Mouse (Mus musculus) spleen, adult 18-20 months (tissue): Measurements from ENCODE around the gene Adora3.

Experiments
- DNase-seq, 2 experiments: peaks; one replicate each; pipeline ENCODE4 v3.0.0; 2022; ENCODE audit warnings: mixed read lengths in 2 of 2

Gene Adora3

DNA sequence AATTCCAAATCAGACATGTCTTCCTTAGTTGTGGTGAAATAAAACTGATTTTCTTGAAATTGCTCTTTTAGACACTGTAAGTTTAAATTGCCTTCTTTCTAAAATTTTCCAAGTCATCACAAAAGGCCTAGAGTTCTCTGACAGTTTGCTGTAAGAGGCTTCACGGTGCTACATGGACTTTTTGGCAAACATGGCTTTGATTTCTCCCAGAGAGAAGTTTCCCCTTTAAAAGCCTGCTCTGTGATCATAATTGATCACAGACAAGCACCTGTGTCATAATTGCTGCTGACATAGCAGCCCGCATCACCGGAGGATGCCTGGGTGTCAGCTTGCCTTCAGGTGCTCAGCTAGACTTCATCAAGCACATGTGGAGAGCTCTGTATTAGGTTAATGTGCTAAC, at the start of gene Adora3, which contains the start of gene Tmigd3:
TSS of gene Adora3 (plus strand) at position 301 of the 400 bp plus-strand sequence.
TSS of gene Tmigd3 (plus strand) at position 346 of the 400 bp plus-strand sequence.
- DNase-seq, result no peak

DNA sequence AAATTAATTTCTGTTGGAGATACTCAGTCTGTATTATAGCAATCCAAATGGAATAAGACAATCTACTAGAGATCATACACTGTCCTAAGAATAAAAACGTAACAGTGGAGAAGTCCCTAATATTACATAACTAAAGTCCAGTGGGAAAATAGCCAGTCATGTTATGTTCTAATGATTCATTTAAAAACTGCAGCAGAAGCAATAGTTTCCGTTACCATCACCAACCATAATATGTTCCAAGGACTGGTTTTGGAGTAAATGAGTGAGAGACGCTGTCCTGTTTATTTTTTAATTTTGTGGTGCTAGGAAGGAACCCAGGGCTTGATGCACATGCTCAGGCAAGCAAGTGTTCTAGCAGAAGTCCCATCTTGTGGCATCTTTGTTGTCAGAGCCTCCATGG, 49.2 kb upstream of the Adora3 start:
- no peak for DNase-seq

DNA sequence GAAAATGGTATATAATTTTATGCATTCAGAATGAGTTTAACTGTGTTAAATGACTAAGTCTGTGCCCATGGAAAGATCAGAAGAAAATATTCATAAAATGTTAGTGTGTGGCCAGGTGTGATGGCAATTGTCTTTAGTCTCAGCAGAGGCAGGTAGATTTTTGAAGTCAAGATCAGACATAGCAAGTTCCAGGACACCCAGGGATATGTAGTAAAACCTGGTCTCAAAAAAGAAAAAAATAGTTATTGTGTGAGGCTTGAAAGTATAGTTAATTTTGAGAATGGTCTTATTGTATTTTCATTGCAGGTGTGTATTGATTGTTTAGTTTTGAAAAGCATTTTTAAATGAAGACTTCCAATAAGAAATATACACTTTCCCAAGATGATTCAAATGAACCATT, 47.0 kb upstream of the Adora3 start:
- no peak for DNase-seq

DNA sequence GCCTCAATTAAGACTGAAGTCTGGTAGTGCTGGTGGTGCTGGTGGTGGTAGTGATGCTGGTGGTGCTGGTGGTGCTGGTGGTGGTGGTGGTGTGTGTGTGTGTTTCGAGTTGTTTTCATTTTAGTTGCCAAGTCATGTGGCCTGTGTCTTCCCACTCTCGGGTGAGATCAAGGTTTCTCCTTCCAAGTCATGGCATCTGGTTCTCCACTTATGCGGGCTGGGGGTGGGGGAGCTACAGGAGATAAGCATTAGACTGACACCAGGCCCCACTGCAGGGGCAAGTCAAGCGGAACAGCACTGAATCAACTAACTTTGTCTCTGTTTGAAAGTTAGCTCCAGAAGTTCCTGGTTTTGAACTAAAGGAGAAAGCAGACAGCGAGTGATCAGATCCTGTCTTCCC, 46.6 kb upstream of the Adora3 start:
- DNase-seq, result no peak

DNA sequence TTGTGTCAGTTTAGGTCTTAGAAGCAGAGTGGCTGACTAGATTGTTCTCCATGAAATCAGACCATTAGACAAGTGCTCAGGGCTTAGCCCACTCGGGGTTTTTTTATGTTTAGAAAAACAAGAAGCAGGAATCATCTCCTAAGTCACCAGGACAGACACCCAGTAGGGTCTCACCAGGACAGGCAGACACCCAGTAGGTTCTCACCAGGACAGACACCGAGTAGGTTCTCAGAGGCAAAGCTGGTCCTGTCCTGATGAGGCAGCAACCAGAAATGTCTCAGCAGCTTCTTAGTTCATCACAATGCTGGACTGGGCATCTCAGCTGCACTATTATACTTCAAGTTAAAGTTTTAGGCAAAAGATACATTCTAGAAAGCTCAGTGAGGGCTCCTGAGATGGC, 46.0 kb upstream of the Adora3 start:
- DNase-seq, result no peak

DNA sequence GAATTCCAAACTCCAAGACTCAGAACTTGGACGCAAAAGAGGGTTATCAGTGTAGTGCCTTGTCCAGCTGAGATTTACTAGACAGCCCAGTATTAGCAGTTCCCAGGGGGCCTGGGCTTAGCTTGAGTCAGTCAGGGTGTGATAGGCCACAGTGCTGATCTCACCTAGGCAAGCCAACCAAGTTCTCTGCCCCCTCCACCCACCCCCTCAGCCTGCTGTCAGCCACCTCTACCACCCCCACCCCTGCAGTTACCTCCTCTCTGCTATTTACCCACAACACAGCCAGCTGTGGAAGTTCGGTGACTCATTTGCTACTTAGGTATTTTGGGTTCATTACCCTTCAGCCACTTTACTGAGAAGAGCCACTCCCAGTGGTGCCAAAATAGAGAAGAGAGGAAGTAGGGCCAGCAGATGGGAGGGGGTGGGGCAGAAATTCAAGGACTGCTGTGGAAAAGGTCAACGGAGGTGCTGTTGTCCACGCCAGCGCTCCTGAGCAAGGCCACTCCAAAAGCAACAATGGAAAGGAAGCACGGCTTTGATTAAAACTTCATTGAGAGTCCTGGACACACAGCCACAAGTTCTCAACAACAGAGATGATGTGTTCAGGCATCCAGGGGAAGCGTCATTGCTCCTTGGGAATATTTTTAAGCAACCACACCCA, 45.0 kb upstream of the Adora3 start:
- peak; percentile 10 to 20 for DNase-seq

DNA sequence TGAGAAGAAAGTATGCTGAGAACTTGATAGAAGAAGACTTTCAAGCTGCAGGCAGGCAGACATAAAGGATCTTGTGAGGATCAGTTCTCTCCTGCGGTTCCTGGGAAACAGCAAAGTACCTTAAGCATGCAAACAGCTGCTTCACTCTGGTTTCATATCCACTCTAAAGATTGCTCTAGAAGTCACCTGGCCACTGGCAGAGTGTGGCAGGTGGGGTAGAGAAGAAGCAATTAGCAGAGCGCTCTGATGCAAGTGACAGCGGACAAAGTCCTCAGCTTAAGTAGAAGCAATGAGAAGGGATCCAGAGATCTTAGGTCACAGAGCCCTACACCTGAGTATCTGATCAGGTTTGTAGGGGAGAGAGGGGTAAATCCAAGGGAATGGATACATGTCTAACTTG, 39.1 kb upstream of the Adora3 start:
- no peak for DNase-seq

DNA sequence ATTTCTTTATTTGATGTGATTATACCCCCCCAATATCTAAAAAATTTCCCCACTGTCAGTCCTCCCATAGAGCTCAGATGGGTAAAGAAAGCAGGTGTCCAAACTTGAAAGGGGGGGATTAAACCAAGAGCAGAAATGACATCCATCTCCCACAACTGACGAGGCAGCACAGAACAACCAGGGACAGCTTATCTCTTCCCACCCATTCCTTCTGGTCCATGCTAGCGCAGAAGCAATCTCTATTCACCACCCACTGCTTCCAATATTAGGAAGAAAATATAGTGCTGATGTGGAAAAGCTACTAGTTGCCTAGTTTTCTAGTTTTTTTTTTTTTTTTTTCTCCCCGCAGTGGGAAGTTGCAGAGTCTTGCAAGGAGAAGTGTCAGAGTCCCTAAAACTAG, 34.8 kb upstream of the Adora3 start:
- DNase-seq, result no peak

DNA sequence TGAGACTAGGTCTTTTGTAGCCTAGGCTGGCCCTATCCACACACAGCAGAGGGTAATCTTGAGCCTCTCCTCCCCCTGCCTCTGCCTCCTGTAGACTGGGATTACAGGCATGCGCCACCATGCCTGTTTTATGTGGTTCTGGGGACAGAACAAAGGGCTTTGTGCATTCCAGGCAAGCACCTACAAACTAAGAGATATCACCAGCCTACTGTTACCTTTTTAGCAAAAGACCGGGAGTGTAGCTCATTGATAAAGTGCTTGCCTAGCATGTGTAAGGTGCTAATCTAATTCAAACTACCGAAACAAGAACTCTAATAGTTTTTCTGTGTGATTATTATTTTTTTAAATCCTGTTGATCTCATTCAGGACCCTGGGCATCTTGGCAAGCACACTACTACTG, 33.8 kb upstream of the Adora3 start:
- no peak for DNase-seq

DNA sequence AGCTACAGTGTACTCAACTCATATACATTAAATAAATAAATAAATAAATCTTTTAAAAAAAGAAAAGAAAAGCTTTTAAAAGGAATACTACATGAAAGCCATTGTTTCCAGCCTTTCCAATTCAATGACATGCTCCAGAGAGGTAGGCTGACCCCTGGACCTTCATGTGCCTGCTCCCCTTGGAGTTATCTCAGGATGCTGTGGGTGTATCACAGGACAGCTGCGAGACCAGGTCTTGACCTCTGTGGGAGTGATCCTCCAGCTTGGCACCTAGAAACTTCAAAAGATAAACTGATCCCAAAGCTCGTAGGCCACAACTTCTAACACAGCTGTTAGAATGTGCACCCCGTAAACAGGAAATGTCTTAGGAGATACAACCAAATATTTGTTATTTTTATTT, 32.0 kb upstream of the Adora3 start:
- no peak for DNase-seq

DNA sequence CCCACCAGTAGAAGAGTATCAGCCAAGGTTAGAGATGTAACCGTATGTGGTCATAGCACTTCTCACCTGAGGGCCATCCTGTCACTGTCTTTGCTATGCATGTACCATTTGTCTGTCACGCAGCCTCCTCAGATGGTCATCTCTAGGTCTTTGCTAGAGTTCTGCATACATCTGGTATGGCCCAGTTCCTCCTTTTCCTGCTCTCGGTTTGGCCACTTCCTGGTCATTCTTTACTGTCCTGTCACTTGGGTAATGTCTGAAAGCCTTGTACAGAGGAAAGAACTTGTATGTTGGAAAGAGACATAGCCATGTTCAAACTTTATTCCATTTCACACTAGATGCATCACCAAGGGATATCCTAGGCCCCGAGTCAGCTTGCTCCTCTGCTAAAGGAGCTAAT, 30.8 kb upstream of the Adora3 start:
- DNase-seq, result no peak

DNA sequence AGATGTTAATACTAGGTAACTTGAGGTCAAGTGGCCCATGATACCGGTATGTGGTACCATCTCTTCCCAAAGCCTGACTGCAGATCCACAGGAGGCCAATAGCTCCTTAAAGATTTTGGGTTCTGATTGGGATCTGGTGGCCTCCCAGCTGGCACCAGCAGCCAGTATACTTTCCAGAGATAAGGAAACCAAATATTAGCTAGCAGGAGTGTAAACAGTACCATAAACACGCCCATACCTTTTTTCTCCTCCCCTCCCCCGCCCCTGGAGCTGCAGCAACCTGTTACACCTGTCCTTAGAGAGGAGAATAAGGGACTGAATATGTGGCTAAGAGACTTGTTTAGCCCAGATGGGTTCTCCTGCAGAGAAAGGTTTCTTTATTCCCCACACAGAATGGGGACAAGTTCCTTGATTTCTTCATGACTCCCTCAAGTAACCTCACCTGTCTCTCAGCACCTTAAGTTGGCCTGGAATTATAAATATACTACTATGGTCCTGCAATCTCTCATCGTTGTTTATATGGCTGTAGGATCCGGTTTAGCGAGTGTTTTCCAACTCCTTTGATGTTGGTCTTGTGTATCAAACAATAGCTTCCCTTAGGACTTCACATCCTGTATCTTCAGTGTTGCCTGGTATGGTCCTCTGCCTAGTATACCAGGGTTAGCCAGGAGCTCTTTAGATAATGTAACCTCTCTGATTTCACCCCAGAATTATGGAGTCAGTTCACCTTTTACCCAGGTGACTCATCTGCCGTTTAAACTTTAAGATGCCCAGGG, 24.2 kb upstream of the Adora3 start:
- no peak for DNase-seq

DNA sequence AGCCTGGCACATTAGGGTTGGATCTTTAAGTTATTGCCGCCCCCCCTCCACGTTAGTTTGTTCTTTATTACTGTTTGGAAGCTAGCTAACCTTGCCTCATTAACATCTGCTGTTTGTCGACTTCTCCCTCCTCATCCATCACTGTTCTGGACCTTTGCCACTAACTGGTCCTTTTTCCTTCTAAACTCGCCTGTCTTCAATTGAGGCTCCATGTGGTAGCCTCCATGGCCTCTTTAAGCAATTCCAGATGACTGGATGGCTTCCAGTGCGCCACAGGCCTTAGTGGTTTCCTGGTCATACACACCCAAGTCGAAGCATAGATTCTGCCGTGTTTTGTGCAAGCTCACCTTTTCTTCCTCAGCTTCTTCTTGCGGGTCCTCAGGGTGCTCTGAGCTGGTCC, 16.9 kb upstream of the Adora3 start:
- DNase-seq, result no peak

DNA sequence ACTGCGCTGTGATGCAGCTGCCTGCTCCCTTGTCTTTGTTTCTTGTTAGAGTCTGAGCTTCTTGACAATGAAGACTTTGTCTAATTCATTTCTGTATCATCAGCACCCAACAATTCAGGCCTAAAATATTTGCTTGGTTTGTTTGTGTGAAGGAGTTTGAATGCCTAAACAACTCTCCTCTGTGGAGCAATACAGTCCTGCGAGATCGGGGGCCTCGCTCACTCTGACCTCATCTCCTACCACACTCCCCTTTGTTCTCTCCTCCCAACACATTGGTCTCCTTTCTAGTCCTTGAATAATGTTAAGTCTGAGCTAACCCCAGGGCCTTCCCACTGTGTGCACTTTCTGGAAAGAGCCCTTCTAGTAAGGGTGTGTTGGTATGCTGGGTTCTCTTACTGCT, 15.9 kb upstream of the Adora3 start:
- no peak for DNase-seq

DNA sequence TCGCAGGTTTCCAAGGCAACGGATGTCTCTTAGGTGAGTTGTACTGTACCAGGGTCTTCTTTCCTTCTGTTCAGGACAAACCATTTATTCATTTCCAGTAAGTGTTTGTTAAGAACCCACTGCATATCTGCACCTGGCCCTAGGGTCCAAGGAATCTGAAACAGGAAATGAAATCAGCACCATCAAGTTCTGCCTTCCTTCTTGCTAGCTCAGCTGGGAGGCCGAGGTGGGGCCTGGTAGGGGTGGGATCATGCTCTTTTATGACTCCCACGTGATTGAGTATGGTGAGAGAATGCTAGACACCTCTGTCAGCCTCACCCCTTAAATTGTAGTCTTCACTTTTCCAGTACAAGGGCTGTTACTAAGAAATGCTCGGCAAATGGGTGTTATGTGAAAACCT, 13.1 kb upstream of the Adora3 start:
- no peak for DNase-seq

DNA sequence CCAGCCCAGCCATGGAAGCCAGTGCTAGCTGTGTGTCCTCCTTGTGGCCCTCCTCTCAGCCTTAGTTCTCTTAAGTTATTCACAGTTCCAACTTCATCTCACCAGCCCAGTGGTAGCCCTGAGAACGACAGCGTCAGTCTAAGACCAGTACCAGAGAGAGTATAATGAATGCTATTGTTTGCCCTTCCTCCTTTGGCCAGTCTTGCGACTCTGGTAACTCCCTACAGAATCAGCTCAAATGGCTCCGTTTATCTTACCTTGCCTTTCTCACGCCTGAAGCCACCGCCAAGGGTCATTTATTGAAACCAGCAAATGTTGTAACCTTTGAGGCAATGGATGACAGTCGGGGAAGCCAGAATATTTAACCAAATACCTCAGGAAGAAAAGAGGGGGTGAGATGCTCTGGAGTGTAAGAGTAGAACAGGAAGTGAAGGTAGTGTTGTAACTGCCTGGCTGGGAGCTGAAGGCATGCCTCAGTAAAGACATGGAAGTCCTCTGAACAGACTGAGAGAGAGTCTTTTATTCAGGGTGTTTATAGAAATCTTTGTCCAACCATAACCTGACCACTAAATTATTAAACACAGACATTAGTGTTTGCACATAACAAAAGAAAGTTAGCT, 8.8 kb upstream of the Adora3 start:
- DNase-seq, result no peak

DNA sequence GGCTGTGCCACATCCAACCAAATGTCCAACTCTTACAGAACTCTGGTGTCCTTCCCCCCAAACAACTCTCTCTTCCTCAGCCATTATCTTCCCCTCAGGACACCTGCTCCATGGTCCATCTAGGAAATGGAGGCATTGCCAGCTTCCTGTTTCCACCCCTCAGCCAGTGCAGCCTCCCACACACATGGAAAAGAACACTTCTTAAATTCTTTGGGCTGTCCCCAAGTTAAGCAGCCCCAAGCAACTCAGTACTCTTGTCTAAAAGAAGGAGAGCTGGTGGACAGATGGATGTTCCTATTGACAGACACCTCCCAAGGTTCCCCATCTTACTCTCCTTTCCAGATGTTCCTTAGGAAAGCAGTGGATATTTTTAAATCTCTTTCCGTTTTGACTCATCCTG, 6.5 kb upstream of the Adora3 start:
- DNase-seq, result no peak

DNA sequence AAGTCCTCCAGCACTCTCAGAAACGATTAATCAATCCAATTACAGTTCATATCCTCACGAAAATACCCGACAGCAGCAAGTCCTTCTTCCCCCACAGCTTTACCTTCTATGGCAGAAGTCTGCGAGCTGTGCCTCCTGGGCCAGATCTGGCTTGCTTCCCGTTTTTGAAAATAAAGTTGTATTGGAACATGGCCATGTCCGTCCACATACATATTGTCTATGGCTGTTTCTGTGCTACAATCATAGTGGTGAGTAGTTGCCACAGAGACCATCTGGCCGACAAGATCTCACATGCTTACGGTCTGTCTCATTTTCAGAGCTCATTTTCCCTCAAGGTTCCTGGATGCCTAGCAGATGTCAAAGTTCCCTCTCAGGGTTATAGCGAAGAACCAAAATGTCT, 5.5 kb upstream of the Adora3 start:
- DNase-seq, result no peak

DNA sequence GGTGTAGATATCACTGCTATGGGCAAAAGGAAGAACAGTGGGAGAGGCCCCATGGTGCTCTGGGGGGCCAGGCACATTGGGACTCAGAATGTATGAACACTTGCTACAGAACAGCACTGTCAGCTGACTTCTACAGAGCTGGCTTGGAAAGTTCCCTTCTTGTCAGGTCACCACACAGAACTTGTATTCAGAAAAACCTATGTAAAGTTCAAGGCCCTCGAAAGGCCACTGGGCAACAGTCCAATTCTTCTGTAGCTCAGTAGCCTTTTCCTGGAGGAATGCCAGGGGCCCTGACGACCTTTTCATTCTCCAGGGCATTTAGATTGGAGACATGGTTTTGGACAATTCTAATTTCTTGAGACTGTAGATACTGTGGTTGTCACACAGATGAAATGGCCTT, 2.5 kb upstream of the Adora3 start:
- DNase-seq, result no peak

DNA sequence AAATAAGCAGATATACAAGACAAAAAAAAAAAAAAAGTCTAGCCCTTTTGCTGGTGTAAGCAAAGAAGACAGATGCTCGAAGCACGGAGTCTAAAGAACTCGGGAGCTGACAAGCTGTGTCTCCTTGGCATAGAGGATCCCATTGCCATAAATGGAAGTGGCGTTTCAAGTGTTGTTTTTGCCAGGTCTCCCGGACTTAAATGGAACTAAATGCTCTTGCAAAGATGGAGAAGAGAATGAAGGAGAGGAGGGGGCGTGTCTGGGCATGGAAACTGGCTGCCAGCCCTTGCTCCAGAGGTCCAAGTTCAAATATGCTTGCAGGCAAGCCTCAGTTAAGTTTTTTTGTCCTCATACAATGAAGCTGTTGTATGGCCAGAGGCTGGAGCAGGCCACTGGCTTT, 1.4 kb downstream of the Adora3 start:
- DNase-seq, result no peak

DNA sequence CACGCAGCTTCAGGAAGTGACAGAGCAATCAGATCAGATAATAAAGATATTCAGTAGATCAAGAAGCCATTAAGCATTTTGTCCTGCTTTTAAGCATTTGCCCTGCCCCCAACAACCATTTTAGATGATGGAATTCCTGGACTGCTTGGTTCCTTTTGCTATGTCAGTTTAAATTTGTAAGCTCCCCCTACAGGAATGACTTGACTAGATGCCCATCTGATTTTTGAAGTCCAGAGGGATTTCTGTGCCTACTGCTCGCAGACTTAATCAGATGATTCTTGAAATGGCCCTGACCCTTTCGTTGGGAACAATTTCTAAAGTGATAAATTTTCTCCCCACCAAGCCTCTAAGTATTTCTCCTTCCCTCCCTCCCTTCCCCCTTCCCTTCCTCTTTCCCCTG, 1.9 kb downstream of the Adora3 start:
- no peak for DNase-seq

DNA sequence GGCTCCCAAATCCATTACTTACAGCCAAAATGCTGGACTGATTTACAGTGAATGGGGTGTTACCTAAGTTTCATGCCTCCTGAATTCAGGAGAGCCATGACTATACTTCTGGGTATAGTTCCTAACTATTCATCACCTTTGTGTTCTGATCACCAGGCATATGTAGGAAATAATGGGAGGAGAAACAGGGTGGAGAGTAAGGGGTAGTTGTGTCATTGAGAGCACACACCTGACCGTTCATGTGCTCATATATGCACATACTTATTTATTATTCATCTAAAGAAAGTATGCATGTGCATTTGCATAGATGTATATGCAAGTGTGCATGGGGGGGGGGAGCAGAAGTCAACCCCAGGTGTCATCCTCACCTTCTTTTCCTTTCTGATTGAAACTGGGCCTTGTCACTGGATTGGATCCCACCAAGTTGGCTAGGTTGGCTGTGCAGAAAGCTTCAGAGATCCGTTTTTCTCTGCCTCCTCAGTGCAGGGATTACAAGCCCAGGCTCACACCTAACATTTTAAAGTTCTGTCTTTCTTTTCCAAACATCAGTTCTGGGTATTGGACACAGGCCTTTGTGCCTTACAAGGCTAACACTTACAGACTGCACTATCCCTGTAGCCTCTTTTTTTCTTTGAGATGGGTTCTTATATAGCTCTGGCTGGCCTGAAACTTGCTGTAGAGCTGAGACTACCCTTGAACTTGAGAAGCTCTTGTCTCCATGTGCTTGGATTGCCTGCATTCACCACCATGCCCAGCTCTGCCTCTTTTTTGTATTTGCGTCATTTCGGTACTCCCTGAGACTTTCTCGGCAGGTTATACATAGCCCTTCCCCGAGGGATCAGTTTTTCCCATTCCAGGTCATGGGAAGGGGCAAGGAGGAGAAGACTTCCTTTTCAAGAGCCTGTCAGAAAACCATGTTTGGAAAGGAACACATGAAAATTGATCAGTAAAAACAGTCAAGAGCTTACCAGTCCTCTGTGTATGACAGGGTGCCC, 3.1 kb downstream of the Adora3 start:
- no peak for DNase-seq

DNA sequence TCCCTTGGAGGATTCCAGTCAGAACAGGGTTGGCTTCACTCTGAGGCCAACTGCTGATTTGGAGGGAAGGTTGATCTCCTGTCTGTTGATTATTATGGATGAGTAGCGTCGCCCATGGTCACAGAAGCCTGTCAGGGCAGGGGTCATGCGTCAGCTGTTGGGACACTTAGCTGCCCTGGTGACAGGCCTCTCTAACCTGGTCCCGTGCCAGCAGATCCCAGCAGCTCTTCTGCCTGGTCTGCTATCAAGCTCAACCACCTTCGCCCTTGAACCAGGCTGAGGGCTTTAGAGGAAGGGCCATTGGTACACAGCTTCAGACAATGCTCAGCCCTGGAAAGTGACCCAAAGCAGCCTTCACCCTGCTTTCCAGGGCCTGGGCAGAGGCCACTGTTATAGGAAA, 5.4 kb downstream of the Adora3 start:
- DNase-seq, result no peak
